Comparison of ENCODE assay signal across 8 mouse cellular contexts in the genomic region with DNA sequence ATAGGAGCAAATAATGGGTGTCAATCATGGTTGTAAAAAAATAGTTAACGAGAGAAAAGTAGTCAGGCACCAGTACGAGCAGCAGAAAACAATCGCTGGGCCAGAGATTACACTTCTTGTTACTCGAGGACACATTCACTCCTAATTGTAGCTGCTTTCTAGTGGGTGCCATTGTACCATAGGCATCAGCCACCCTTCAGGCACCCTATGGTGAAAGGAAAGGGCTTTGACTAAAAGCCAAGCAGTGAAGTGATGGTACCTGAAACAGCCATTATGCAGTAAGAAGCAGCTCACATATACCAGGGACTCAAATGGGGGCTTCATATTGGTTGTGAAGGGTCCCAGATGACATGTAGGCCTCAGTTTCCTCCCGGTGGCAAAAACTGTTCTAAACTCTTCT. TPM values are rescaled to one million over a fixed set of nuclear protein-coding genes. Genes with fewer than 3 reads are reported as not detected.
A peak's percentile ranks its signal among the peaks of the same experiment; 100 is the strongest.
DNase-seq lines count a peak whose midpoint lies in the region; ATAC-seq and TF ChIP-seq lines count a peak whose summit lies in the region.

No protein-coding gene starts in this region.

- no peak overlapping the region for H3K27ac ChIP-seq in thymus, adult 2 months (ENCODE audit: control insufficient read depth, insufficient read depth, low read length)
- no peak overlapping the region for H3K27ac ChIP-seq in limb, embryonic 14.5 days (replicated peaks; ENCODE audit: low read depth, low read length)
- H3K27ac ChIP-seq in stomach, postnatal 0 days (replicated peaks), result no peak overlapping the region

- no peak for TF ChIP-seq CTCF in thymus, adult 2 months (IDR thresholded peaks at IDR 0.05; ENCODE audit: borderline replicate concordance, control insufficient read depth, extremely low read depth, insufficient read depth, low read length, poor library complexity)
- TF ChIP-seq CTCF in stomach, postnatal 0 days (IDR thresholded peaks at IDR 0.05; ENCODE audit: low read depth), result no peak

- peak overlapping the region; percentile 98 for H3K9ac ChIP-seq in limb, embryonic 14.5 days (ENCODE audit: low read depth, low read length, severe bottlenecking)
- H3K9ac ChIP-seq in stomach, postnatal 0 days (ENCODE audit: low read length), result peak overlapping the region; percentile 98

- peaks cover 6% of the 10 kb centered on the region for H3K4me1 ChIP-seq in thymus, adult 2 months (replicated peaks; ENCODE audit: control insufficient read depth, insufficient read depth, low read length)
- H3K4me1 ChIP-seq in limb, embryonic 14.5 days (ENCODE audit: control insufficient read depth, insufficient read depth, low read length), result peaks cover 10% of the 10 kb centered on the region
- peaks cover 7% of the 10 kb centered on the region; the same call in 1 of the 2 replicates for H3K4me1 ChIP-seq in stomach, postnatal 0 days (replicated peaks; ENCODE audit: control insufficient read depth, insufficient read depth)

- peaks cover 25% of the 10 kb centered on the region for H3K36me3 ChIP-seq in thymus, adult 2 months (ENCODE audit: control insufficient read depth, insufficient read depth, low read length)
- H3K36me3 ChIP-seq in limb, embryonic 14.5 days (ENCODE audit: control insufficient read depth, insufficient read depth, low read length), result peaks cover 48% of the 10 kb centered on the region
- H3K36me3 ChIP-seq in stomach, postnatal 0 days (ENCODE audit: control insufficient read depth, insufficient read depth, low read length), result peaks cover 22% of the 10 kb centered on the region

- no peak for ATAC-seq in limb, embryonic 14.5 days (ENCODE audit: low FRiP score, low read depth)
- no peak for ATAC-seq in stomach, postnatal 0 days (ENCODE audit: low FRiP score, low TSS enrichment)
- ATAC-seq in erythroid progenitor cell, adult 5-6 weeks (replicated peaks; ENCODE audit: low FRiP score, poor library complexity, severe bottlenecking), result no peak

- peaks cover 43% of the 10 kb centered on the region for H3K9me3 ChIP-seq in limb, embryonic 14.5 days (ENCODE audit: control insufficient read depth, low read length)
- H3K9me3 ChIP-seq in stomach, postnatal 0 days (ENCODE audit: control insufficient read depth, low read length), result no peaks in the 10 kb centered on the region

- peak; percentile 23 for DNase-seq in cerebellum, adult 11-12 months
- no peak for DNase-seq in cerebellum, postnatal 4 days (ENCODE audit: low spot score in 2 of 2)
- DNase-seq in thymus, adult 2 months, result peak; percentile 1
- no peak for DNase-seq in thymus, postnatal 36 days
- no peak for DNase-seq in limb, embryonic 14.5 days (ENCODE audit: low spot score)
- no peak for DNase-seq in stomach, postnatal 0 days (ENCODE audit: low spot score)
- DNase-seq in left cerebral cortex, postnatal 25 days (ENCODE audit: low spot score in 2 of 2), result no peak

- intact Hi-C loops in left cerebral cortex, postnatal 25 days (cut with DNase I), result loop anchor here (5.0 to 10.0 kb wide), 2 partner anchors 110 to 193 kb away; a partner anchor contains a TSS

- no peak for TF ChIP-seq EP300 in stomach, postnatal 0 days (optimal IDR thresholded peaks at IDR 0.05)

- peak overlapping the region; percentile 62 for H3K4me2 ChIP-seq in limb, embryonic 14.5 days (replicated peaks; ENCODE audit: low read depth, low read length, severe bottlenecking)
- H3K4me2 ChIP-seq in stomach, postnatal 0 days (replicated peaks; ENCODE audit: low read depth), result peak overlapping the region; percentile 77

- TF ChIP-seq POLR2A in thymus, adult 2 months (IDR thresholded peaks at IDR 0.05; ENCODE audit: control insufficient read depth, extremely low read depth, insufficient read depth, low read length, poor library complexity), result no peak
- TF ChIP-seq POLR2A in limb, embryonic 14.5 days (IDR thresholded peaks at IDR 0.05; ENCODE audit: borderline replicate concordance, extremely low read depth, insufficient read depth, insufficient read length), result no peak

- no peaks in the 10 kb centered on the region for H3K27me3 ChIP-seq in thymus, adult 2 months (ENCODE audit: control insufficient read depth, insufficient read depth, low read length)
- H3K27me3 ChIP-seq in limb, embryonic 14.5 days (ENCODE audit: control insufficient read depth, insufficient read depth, low read length), result no peaks in the 10 kb centered on the region
- H3K27me3 ChIP-seq in stomach, postnatal 0 days (ENCODE audit: control insufficient read depth, insufficient read depth, low read length), result no peaks in the 10 kb centered on the region

- WGBS in thymus, adult 2 months, result 92% methylated on average over 5 of the region's 5 CpGs
- 88% methylated on average over 5 of the region's 5 CpGs for WGBS in limb, embryonic 14.5 days
- 82% methylated on average over 5 of the region's 5 CpGs for WGBS in stomach, postnatal 0 days

- H3K4me3 ChIP-seq in thymus, adult 2 months (ENCODE audit: control insufficient read depth, insufficient read depth, low read length), result no peak overlapping the region
- peak overlapping the region; percentile 98 for H3K4me3 ChIP-seq in limb, embryonic 14.5 days (replicated peaks; ENCODE audit: low read length)
- H3K4me3 ChIP-seq in stomach, postnatal 0 days (ENCODE audit: low read depth, low read length), result peak overlapping the region; percentile 92

RNA-seq across cellular contexts. Expression of a gene that starts 1.3 kb away (rescaled TPM):
- 21.8 and 22.6 TPM in 2 replicates for polyA plus RNA-seq in thymus, adult 2 months (2012; rRNA removed)
- polyA plus RNA-seq in limb, embryonic 14.5 days (2012; rRNA removed), result 33.3 and 35.8 TPM in 2 replicates
- 24.2 and 29.2 TPM in 2 replicates for polyA plus RNA-seq in limb, embryonic 14.5 days (2014; fragmentation: Nextera tagmentation; extraction: Ambion mirVana)
- polyA plus RNA-seq in stomach, postnatal 0 days (2015; fragmentation: Nextera tagmentation; extraction: Ambion mirVana), result 6.9 and 8.8 TPM in 2 replicates
- total RNA-seq in left cerebral cortex, postnatal 25 days (2021), result 10 to 100 TPM; 39.6 to 41.9 TPM
- 5.0 and 15.9 TPM in 2 replicates for total RNA-seq in erythroid progenitor cell, adult 5-6 weeks (2015; ENCODE audit: low replicate concordance)
- total RNA-seq in erythroid progenitor cell, adult 5-6 weeks (2017; ENCODE audit: low replicate concordance), result 7.2 and 9.3 TPM in 2 replicates

Comparison
In these comparisons a context has a peak if more than half of its experiments do, and no peak if none do; other contexts are left out.
1. DNase-seq: peak in cerebellum, adult 11-12 months (single experiment) and thymus, adult 2 months (single experiment); none in cerebellum, postnatal 4 days (0 of 2), thymus, postnatal 36 days (0 of 2), limb, embryonic 14.5 days (single experiment), stomach, postnatal 0 days (single experiment) and left cerebral cortex, postnatal 25 days (0 of 2).